Mouse (Mus musculus) hematopoietic multipotent progenitor cell, adult 10-12 weeks (in vitro differentiated cells): Measurements from ENCODE around the gene Olfr1279. TPM values are rescaled to one million over a fixed set of nuclear protein-coding genes. Genes with fewer than 3 reads are reported as not detected.

Experiments
- polyA plus RNA-seq: library from polyadenylated mRNA; stranded (reverse); fragments of >175 nt; gene quantifications from 2 replicates; pipeline ENCODE4 v1.2.3, GENCODE M21; 2012; ENCODE audit warnings: low replicate concordance

The Olfr1279 gene
- not detected in 2 replicates for polyA plus RNA-seq

GRCm38 (mm10) chr2:111300374-111300773 is at the start of gene Olfr1279:
Olfr1279 (plus strand) TSS chr2:111300635.

GRCm38 (mm10) chr2:111254216-111254615 is 46.2 kb upstream of the Olfr1279 start, which contains the start of gene Olfr1276:
Olfr1276 (plus strand) TSS chr2:111254516.

GRCm38 (mm10) chr2:111274006-111274405 is 26.4 kb upstream of the Olfr1279 start, which contains the start of gene Olfr1277:
Olfr1277 (minus strand) TSS chr2:111274106.

GRCm38 (mm10) chr2:111289836-111290235 is 10.6 kb upstream of the Olfr1279 start, which contains the start of gene Olfr1278:
Olfr1278 (plus strand) TSS chr2:111290136.

DNA sequence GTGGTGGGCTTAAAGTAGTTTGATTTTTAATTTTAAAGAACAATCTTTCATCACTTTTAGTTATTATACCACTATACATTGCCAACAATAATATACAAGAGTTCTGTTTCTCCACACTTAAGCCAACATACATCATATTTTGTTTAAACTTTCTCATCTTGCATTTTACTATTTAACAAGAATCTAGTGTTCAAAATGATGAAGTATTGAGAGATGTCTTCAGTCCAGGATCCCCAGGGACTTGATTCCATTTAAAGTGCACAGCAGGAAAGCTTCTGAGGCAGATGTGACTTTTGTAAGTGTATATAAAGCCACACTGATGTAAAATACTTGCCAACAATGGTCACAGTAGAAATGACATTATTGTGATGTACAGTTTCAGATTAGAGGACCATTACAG is 13.3 kb downstream of the Olfr1279 start, which contains the start of gene Olfr1280:
Olfr1280 (plus strand) TSS at position 301 of the 400 bp plus-strand sequence.

DNA sequence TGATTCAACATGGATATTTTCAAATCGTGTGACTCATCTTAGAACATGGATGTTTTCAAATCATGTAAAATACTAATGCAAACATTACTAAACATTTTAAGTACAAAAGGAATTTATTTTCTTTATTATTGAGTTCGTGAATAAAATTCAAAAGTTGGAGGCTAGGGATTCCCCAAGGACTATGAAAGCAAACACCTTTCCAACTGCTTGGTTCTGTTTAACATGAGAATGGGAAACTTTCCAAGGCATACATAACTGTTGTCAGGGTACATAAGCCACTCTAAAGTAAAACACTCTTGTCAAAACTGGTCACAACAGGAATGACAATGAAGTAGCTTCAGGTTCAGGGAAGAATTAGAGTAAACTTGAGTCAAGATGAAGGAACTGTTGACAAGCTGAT is 25.8 kb downstream of the Olfr1279 start, which contains the start of gene Olfr1281:
Olfr1281 (plus strand) TSS at position 301 of the 400 bp plus-strand sequence.

GRCm38 (mm10) chr2:111335976-111336375 is 35.5 kb downstream of the Olfr1279 start, which contains the start of gene Olfr1282:
Olfr1282 (minus strand) TSS chr2:111336076.

Other genes starting within 250 kb of the Olfr1279 start
- not detected in 2 replicates for gene Gm13941, start 194.7 kb upstream of the Olfr1279 start, polyA plus RNA-seq
- gene Gm15130, start 147.7 kb upstream of the Olfr1279 start, polyA plus RNA-seq = not detected in 2 replicates
- not detected in 2 replicates for gene 4930430A15Rik, start 71.0 kb upstream of the Olfr1279 start, polyA plus RNA-seq
- gene Olfr1275, start 65.3 kb upstream of the Olfr1279 start, polyA plus RNA-seq = 0.14 TPM in 1 of 2 replicates, not detected in the other
- gene Olfr1276, start 46.1 kb upstream of the Olfr1279 start, polyA plus RNA-seq = not detected in 2 replicates
- not detected in 2 replicates for gene Olfr1277, start 26.5 kb upstream of the Olfr1279 start, polyA plus RNA-seq
- gene Olfr1278, start 10.5 kb upstream of the Olfr1279 start, polyA plus RNA-seq = not detected in 2 replicates
- gene Olfr1280, start 13.4 kb downstream of the Olfr1279 start, polyA plus RNA-seq = not detected in 2 replicates
- not detected in 2 replicates for gene Olfr1281, start 25.9 kb downstream of the Olfr1279 start, polyA plus RNA-seq
- gene Olfr1282, start 35.4 kb downstream of the Olfr1279 start, polyA plus RNA-seq = not detected in 2 replicates
- gene Olfr1283, start 66.2 kb downstream of the Olfr1279 start, polyA plus RNA-seq = not detected in 2 replicates
- gene Olfr1284, start 74.9 kb downstream of the Olfr1279 start, polyA plus RNA-seq = not detected in 2 replicates
- not detected in 2 replicates for gene Olfr1286, start 122.5 kb downstream of the Olfr1279 start, polyA plus RNA-seq
- gene Olfr1287, start 148.5 kb downstream of the Olfr1279 start, polyA plus RNA-seq = 0.21 TPM in 1 of 2 replicates, not detected in the other
- gene Olfr1288, start 173.5 kb downstream of the Olfr1279 start, polyA plus RNA-seq = not detected in 2 replicates
- gene Olfr1289, start 180.2 kb downstream of the Olfr1279 start, polyA plus RNA-seq = not detected in 2 replicates
- not detected in 2 replicates for gene Olfr1290, start 193.2 kb downstream of the Olfr1279 start, polyA plus RNA-seq
- gene Olfr1291-ps1, start 196.5 kb downstream of the Olfr1279 start, polyA plus RNA-seq = not detected in 2 replicates
- not detected in 2 replicates for gene Olfr1293-ps, start 224.6 kb downstream of the Olfr1279 start, polyA plus RNA-seq
- not detected in 2 replicates for gene Olfr1294, start 239.7 kb downstream of the Olfr1279 start, polyA plus RNA-seq